Mouse (Mus musculus): ENCODE data around the gene Gm10277.
"Not testable (repeated sequence)": the region's sequence is repeated elsewhere in the genome, so short reads cannot be mapped to it uniquely, and the experiment has no call there.

The Gm10277 gene

DNA sequence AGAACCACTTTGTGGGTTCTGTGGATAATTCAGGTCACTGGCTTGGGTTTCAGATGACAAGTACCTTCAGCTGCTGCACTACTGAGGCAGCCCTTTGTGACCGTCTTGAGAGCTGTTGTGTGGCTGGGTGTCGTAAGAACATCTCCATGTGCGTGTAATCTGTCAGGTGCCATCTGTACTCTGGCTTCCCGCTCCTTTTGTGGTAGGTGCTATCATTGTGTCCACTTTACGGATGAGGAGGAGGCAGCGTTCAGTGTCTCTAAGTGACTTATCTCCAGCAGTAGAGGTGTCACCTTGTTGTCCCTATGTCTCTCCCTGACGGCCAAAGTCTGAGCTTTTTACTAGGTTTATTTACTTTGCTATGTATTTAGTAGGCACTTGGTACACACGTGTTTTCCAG lies 17.2 kb downstream of the Gm10277 start:
- DNase-seq (ENCODE audit: low spot score): no peak

DNA sequence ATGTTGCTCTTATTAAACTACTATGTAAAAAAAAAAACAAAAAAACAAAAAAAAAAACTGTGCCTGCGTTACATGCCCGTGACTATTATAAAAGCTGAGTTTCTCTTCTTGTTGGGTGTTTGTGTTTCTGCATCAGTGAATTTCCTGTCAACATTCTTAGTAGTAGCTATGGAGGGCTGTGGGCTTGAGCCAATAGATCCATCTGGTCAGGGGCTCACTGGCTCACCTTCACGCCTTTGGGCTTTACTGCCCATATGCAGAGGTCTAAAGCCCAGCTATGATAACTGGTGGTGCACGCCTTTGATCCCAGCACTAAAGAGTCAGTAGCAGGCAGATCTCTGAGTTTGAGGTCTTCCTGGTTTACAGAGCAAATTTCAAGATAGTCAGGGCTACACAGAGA lies 18.1 kb downstream of the Gm10277 start:
- DNase-seq (ENCODE audit: low spot score): no peak

DNA sequence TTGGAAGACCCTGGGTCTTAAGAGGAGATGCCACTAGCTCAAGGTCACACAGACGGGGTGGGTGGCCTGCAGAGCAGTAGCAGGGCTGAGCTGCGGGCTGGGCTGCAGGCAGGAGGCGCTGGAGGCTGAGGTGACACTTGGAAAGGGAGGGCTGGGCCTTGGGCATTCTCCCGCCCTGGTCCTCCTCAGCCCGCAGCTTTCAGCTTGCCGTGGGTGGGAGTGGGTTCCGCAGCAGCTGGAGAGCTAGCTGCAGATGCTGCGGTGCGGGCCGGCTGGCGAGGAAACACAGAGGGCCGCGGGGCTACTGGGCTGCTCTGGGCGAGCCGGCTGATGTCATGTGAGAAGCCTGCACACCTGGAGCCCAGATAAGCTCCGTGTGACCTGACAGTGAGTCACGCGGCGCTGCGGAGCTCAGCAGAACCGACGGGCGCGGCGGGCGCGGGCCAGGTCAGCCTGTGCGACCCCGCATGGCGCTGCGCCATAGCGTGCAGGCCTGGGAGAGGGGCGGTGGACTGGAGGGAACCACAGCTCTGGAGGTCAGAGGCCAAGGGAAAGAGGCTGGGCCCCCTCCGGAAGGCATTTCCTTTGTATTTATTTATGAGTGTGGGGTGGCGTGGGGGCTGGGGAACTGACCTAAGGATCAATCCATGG lies 21.1 kb downstream of the Gm10277 start:
- DNase-seq (ENCODE audit: low spot score): peak; percentile 65

DNA sequence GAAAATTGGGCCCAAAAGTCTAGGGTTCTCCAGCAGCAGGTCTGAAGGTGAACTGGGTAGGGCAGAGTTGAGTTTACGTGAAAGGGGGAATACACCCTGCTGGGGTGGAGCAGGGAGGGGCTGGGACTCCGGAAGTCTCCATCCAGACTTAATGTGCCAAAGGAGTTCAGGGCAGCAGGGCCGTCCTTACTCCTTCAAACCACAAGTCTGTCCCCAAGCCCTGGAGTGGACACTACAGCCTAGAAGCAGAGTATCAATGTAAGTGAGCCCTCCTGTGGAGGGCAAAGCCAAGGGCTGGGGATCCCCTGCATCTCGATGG lies 22.1 kb downstream of the Gm10277 start:
- no peak for DNase-seq (ENCODE audit: low spot score)

DNA sequence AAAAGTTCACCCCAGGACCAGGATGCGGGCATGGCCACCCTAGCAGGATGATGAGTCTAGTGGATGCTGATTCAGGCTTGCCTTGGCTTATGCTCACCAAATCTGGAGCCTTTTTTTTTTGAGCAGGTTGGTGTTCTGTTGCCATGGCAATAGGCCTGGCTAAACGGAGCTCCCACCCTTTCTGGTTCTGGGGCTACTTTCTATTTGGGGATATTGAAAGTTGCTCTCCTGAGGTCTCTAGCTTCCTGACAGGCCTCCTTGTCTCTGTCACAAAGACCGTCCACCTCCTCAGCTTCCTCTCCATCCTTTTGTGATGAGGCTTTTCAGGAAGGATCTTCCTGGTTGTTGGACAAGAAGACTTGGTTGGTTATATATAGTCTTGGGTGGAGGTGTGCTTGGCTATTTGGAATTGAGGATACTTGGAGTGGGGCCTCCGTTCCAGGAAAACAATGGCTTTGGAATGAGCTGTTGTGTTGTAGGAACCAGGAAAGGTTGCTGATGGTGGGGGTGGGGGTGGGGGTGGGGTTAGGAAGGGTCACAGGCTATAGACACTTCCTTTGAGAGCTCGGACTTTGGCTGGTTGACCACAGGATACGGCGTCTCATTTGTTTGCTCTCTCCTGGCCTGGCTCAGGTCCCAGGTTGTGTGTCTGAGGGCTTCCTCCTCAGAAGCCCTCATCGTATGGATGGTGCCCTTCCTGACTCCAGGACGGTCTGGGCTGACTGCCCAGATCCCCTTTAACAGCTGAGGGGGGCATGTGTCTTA lies 22.7 kb downstream of the Gm10277 start:
- DNase-seq (ENCODE audit: low spot score): no peak

DNA sequence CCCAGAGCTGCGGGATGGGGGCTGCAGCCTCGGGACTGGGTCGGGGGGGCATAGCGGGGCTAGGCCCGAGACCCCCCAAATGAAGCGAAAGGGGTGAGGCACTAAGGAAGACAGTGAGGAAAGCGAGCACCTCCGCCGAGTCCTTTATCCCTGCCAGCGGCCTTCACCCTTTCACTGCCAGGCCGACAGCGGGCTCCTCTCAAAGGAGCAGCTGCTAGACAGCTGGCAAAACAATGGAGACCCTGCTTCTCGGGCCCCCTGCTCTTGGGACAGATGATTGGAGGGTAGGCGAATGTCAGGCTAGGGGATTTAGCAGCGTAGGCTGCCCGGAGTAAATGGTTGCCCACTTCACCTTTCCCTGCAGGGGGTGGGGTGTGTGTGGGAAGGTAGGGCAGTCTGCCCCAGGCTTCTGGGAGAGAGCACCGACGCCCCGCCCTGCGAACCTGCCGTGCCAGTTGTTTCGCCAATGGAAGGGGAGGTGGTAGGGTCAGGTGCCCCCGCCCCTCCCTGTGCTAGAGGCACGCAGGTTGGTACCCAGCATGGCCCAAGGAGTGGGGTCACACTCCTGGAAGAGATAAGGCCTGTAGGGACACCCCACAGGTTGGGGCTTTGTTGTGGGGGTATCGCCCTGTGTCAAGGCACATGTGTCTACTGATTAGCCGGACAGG lies 23.7 kb downstream of the Gm10277 start:
- DNase-seq (ENCODE audit: low spot score): peak; percentile 81

DNA sequence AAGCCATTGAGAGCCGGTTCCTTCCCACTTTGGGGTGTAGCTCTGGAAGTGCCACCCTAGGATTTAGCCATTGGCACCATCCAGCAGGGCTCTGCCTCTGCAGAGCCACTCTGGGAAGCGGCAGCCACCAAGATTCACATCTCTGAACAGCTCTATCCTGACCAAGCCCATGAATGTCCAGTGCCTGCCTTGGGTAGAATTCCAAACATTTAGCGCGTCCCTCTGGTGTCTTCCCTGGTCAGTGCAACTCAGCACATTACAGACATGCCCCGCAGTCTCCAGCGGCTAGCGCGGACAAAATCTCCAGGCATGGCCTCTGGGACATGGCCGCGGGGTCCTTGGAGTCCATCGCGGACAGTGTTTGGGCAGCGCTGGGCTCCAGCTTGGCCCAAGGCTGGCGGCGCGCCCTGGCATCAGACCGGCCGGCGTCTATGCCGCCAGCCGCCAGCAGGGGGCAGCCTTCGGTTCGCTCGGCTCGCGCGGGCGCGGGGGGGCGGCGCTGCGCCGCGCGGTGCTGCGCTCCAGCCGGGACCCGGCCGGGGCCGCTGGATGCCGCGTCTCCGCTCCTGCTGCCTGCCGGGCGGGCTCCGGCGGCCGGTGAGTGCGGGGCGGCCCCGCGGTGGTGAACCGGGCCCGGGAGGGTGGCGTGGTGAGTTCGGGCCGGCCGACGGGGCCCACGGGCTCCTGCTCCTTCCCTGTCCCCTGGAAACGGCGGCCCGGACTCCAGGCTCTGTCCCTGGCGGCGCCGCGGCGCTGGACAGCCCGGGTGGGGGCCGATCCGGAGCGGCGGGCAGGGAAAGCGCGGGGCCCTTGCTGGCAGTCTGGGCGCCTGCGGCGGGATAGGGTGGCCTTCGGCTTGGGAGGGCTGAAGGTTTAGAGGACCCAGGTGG lies 24.5 kb downstream of the Gm10277 start, which contains the start of gene Myo18a:
Gene Myo18a (plus strand): TSS at position 464 of the 890 bp plus-strand sequence.
- DNase-seq (ENCODE audit: low spot score): peak; percentile 90

DNA sequence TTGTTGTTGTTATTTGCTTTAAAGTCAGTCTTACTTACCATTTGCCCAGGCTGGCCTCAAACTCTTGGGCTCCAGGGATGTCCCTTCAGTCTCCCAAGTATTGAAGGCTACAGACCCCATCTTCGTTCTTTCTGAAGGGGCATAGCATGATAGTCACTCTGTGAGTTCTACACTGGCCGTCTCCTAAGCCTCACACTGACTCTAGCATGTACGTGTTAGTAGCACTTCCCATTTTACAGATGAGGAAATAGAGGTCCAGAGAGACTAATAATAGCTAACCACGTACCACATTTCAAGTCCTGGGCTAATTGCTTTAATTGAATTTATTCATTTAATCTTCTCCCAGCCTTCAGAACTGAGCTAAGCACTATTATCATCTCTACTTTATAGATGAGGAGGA lies 27.5 kb downstream of the Gm10277 start:
- DNase-seq (ENCODE audit: low spot score): no peak

DNA sequence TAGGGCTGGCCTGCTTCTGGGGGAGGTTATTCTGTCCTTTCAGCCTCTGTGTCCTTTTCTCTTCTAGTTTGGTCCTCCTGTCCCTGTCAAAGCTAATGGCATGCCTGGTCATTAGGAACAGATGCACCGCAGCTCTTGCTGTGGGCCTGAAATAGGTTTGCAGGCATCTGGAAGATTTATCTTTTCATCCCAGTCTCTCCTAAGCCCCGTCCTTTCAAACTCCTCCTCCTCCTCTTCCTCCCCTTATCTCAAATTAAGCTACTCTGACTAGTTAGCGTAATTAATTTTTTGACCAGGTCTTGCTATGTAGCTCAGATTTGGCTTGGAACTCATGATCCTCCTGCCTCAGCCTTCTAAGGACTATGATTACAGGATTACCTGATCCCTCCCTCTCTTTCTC lies 34.1 kb downstream of the Gm10277 start:
- DNase-seq (ENCODE audit: low spot score): no peak

DNA sequence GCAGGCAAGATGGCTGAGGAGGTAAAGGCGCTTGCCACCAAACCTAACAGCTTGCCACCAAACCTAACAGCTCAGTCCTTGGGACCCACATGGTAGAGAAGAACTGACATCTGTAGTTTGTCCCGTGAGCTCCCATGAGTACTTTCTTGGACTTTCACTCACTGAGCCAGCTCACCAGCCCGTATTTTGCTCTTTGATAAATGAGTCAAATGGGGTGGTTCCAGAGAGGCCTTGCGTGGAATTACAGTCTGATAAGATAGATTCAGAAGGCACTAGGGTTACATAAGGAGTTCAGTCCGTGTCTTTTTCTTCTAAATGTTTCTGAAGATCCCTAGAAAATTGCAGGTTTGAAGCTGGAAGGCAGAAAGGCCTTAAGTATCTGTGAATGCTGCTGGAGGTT lies 35.0 kb downstream of the Gm10277 start:
- no peak for DNase-seq (ENCODE audit: low spot score)

DNA sequence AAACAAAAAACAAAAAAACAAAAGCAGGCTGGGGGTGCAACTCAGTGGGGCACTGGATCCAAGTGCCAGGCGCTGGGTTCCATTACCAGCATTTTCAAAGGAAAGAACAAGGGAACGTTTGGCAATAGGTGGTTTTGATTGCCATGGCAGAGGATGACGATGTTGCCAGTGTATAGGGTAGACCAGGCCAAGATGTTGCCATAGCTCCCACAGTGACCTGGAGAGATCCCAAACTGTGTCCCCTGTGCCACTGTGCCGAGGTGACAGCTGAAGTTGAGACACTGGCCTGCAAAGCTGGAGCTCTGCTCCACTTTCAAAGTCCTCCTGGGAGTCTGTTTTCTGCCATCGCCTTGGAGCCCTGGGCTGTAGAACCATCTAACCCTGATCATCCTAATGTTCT lies 38.6 kb downstream of the Gm10277 start:
- DNase-seq (ENCODE audit: low spot score): no peak

DNA sequence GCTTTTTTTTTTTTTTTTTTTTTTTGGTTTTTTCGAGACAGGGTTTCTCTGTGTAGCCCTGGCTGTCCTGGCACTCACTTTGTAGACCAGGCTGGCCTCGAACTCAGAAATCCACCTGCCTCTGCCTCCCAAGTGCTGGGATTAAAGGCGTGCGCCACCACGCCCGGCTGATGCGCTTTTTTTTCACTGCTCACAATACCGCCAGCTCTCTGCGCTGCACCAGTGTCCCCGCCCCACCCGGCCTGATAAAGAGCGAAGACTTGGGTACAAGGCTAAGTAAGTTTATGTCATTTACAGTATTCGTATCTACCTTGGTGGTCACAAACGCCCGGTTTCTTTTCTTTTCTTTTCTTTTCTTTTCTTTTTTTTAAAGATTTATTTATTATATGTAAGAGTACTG lies 40.4 kb downstream of the Gm10277 start:
- not testable (repeated sequence) for DNase-seq (ENCODE audit: low spot score)

DNA sequence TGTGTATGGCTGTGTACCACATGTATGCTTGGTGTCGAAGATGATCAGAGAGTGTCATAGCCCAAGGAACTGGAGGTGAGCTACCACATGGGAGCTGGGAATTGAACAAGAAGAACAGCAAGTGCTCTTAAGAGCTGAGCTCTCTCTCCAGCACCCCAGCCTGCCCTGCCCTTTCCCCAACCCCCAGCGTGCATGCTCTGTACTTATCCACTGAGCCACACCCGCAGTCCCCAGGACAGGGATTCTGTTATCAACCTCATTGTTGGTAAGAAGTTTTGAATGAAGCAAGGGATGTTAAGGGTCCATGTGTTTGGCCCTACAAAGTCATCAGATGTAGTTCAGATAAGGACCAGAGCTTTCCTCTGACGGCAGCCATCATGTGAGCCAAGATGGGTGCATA lies 40.9 kb downstream of the Gm10277 start:
- DNase-seq (ENCODE audit: low spot score): no peak

DNA sequence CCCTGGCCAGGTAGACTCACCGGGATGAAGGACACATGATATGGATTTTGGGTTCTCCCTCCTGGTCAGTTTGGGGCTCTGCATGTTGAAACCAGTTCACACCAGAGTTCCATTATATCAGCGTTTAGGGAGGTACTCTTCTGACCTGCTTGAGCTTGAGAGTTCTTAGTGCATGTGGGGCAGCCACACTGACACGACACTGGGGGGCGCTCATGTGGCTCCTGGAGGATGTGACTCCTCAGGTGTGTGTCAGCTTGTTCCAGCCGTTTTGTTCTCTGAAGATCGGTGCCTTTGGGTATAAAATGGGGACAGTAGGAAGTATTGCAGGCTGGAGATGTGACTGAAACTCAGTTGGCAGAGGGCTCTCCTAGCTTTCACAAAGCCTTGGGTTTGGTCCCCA lies 43.6 kb downstream of the Gm10277 start:
- DNase-seq (ENCODE audit: low spot score): no peak

DNA sequence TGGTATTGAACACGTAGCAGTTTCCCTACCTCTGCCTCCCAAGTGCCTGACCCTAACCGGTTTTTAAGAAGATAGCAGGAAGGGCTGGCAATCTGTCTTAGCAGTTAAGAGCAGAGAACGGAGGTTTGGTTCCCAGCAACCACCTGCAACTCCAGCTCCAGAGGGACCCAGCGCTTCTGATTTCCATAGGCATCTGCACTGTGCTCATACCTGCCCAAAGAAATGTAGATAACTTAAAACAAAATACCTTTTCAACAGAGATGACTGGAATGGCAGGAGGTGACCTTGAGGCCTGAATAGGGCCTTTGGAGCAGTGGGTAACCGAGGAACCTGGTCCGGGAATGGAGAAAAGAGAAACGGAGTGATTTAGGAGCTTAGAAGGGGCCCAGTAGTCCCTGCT lies 49.0 kb downstream of the Gm10277 start:
- no peak for DNase-seq (ENCODE audit: low spot score)

DNA sequence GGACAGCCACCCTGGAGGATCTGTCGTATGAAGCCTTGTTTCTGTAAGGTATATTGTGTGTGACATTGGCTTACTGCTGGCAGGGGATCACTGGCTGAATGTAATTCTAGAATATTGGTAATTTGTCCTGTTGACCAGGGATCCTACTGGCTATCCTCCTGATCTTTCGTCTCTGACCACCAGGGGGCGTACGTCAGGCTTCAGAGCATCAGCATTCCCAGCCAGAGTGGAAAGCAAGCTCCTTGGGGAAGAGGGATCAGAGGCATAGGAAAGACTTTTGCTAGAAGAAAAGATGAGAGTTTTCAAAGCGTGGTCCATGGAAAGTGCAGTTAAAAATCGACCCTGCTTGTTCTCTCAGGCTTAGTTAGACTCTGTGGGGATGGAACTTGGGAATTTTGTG lies 50.3 kb downstream of the Gm10277 start:
- DNase-seq (ENCODE audit: low spot score): peak; percentile 92
